Mouse (Mus musculus) kidney, embryonic 14.5 days (tissue): ENCODE measurements around the gene Fam129b. TPM values are rescaled to one million over a fixed set of nuclear protein-coding genes. Genes with fewer than 3 reads are reported as not detected.
A peak's percentile ranks its signal among the peaks of the same experiment; 100 is the strongest.

ENCODE experiments used
- ATAC-seq: fragments of 200-750 bp; cut with Nextera tagmentation; 2 replicates; pipeline ENCODE4 v1.8.0; 2017; ENCODE audit warnings: moderate number of reproducible peaks, mild to moderate bottlenecking, moderate TSS enrichment, moderate library complexity; ENCODE audit not compliant: low FRiP score, low TSS enrichment
- H3K27ac ChIP-seq: fragments of 300-500 bp; sonication (generic); 2 replicates; pipeline ENCODE4 v1.5.1; 2014; ENCODE audit warnings: low read depth, mild to moderate bottlenecking, low read length, moderate library complexity, mixed read lengths
- H3K27me3 ChIP-seq: fragments of 300-500 bp; sonication (generic); 2 replicates; pipeline ENCODE4 v1.6.1; 2014; ENCODE audit warnings: mild to moderate bottlenecking, low read length; ENCODE audit not compliant: control insufficient read depth, insufficient read depth
- H3K36me3 ChIP-seq: fragments of 300-500 bp; sonication (generic); 2 replicates; pipeline ENCODE4 v1.6.1; 2014; ENCODE audit warnings: low read length, mixed read lengths; ENCODE audit not compliant: control insufficient read depth, insufficient read depth
- H3K4me1 ChIP-seq: fragments of 300-500 bp; sonication (generic); 2 replicates; pipeline ENCODE4 v1.6.1; 2014; ENCODE audit warnings: low read length, mixed read lengths; ENCODE audit not compliant: control insufficient read depth, insufficient read depth
- H3K4me2 ChIP-seq: fragments of 300-500 bp; sonication (generic); replicated peaks from 2 replicates; pipeline ENCODE4 v1.6.1; 2014; ENCODE audit warnings: low read depth, mild to moderate bottlenecking, low read length
- H3K4me3 ChIP-seq: fragments of 300-500 bp; sonication (generic); 2 replicates; pipeline ENCODE4 v1.5.1; 2014; ENCODE audit warnings: mild to moderate bottlenecking, low read length
- H3K9ac ChIP-seq: fragments of 300-500 bp; sonication (generic); 2 replicates; pipeline ENCODE4 v1.6.1; 2014; ENCODE audit warnings: low read depth, mild to moderate bottlenecking, low read length, moderate library complexity
- H3K9me3 ChIP-seq: fragments of 300-500 bp; sonication (generic); 2 replicates; pipeline ENCODE4 v1.6.1; 2016; ENCODE audit warnings: low read length; ENCODE audit not compliant: control insufficient read depth
- WGBS: fragments of 180-500 bp; shearing (Covaris S2); extraction: QIAGEN DNeasy Blood & Tissue Kit; methylation state at CpG from one replicate; pipeline ENCODE4 v1.1.7; 2014; 5-methylcytosine and 5-hydroxymethylcytosine counted together
- polyA plus RNA-seq: library from polyadenylated mRNA; unstranded; fragments of >200 nt; fragmentation: Nextera tagmentation; extraction: Ambion mirVana; gene quantifications from 2 replicates; pipeline ENCODE4 v1.2.1, GENCODE M21; 2014

The Fam129b gene
- polyA plus RNA-seq, 1 experiment from 2014 or later: 19.9 TPM

- no peaks in the 10 kb centered on the region for H3K9me3 ChIP-seq
- H3K27me3 ChIP-seq: no peaks in the 10 kb centered on the region
- H3K4me2 ChIP-seq: peak overlapping the region; percentile 83
- under 1% methylated on average over 55 of the region's 55 CpGs for WGBS
- peak overlapping the region; percentile 97 for H3K27ac ChIP-seq
- ATAC-seq: peak; percentile 76
- peaks cover 21% of the 10 kb centered on the region; the same call in 1 of the 2 replicates for H3K4me1 ChIP-seq
- peak overlapping the region; percentile 78 for H3K9ac ChIP-seq
- peak overlapping the region; percentile 61 for H3K4me3 ChIP-seq
- H3K36me3 ChIP-seq: peaks cover 24% of the 10 kb centered on the region
These were observed 91.0 kb downstream of the Fam129b start for GRCm38 (mm10) chr2:32966689-32967631.

DNA sequence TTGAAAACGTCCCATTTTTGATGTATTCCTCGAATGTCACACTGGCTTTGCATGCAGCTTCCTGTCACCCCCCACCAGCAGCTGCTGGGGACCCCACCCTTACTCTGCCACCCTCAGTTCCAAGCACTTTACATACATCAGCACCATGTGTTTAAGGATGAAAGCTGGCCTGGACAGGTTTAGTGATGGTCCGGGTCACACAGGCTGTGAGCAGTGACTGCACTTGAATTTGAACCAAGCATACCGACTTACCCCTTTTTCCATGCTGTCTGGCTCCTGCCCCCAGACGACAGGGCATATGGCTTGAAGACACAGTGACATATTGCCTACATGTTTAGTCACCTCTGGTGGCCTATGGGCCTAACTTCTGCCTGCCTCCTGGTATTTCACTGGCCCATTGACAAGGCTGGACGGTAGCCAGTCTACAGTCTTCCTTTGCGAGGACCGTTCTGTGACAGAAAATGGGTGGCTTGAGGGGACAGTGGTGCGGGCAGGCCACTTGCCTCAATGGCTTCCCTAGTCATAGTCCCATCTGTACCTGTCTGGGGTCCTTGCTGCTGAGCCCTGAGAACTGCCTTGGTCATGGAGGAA is 92.2 kb downstream of the Fam129b start:
- Histone ChIP-seq H3K4me1 (peaks cover 21% of the 10 kb centered on the region; the same call in 1 of the 2 replicates), H3K27me3 (no peaks in the 10 kb centered on the region), H3K9me3 (no peaks in the 10 kb centered on the region), H3K36me3 (peaks cover 26% of the 10 kb centered on the region), H3K4me3 (no peak overlapping the region), H3K27ac (no peak overlapping the region), H3K4me2 (peak overlapping the region; percentile 83; the same call in 1 of the 2 replicates), H3K9ac (peak overlapping the region; percentile 78; the same call in 1 of the 2 replicates)
- ATAC-seq: no peak
- 86% methylated on average over 9 of the region's 9 CpGs for WGBS

- H3K27me3 ChIP-seq: no peaks in the 10 kb centered on the region
- peaks cover 24% of the 10 kb centered on the region for H3K36me3 ChIP-seq
- no peak overlapping the region for H3K4me3 ChIP-seq
- WGBS: 87% methylated on average over 8 of the region's 8 CpGs
- no peak overlapping the region for H3K9ac ChIP-seq
- H3K4me1 ChIP-seq: peaks cover 16% of the 10 kb centered on the region; the same call in 1 of the 2 replicates
- H3K9me3 ChIP-seq: no peaks in the 10 kb centered on the region
- no peak for ATAC-seq
- H3K27ac ChIP-seq: no peak overlapping the region
- H3K4me2 ChIP-seq: no peak overlapping the region
These were observed 93.4 kb downstream of the Fam129b start for GRCm38 (mm10) chr2:32969326-32969725.

DNA sequence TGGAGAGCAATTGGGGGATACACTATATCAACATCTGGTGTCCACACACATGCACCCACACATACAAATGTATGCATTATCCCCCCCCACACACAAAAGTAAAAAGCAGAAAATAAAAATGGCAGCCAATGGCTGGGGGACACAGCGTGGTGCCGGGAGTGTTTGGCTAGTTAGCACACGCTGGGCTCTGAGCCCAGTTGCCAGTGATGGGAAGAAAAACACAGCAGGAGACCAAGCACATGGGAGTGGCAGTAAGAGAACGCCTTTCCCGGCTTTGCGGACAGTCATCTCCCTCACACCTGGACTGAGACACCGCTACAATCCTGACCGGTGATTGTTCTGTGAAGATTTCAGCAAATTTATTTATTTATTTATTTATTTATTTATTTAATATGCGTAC is 95.3 kb downstream of the Fam129b start:
- H3K36me3 ChIP-seq: peaks cover 25% of the 10 kb centered on the region
- 57% methylated on average over 9 of the region's 9 CpGs for WGBS
- H3K9ac ChIP-seq: no peak overlapping the region
- H3K4me1 ChIP-seq: 0 out of 2 replicates have a peak, but pooled peaks cover 2% of the 10 kb centered on the region
- no peak for ATAC-seq
- H3K4me3 ChIP-seq: no peak overlapping the region
- no peaks in the 10 kb centered on the region for H3K27me3 ChIP-seq
- H3K9me3 ChIP-seq: no peaks in the 10 kb centered on the region
- no peak overlapping the region for H3K27ac ChIP-seq
- H3K4me2 ChIP-seq: no peak overlapping the region

DNA sequence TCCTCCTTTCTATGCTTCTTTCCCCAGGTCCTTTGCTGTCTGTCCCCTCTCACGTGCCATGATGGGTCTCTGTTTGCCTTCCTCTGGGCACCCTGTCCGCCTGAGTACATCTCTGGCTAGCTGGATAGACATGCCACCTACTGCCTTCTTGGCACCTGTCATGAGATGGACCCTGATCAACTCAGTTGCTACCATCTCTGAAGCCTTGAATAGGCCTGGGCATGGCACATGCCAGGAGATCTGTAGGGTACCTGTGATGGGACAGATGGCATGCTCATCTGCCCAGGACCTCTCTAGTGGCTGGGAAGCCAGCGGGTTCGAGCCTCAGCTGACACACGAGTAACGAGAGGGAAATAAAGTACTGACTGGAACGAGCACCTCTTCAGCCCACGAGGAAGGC is 98.3 kb downstream of the Fam129b start:
- no peak overlapping the region for H3K9ac ChIP-seq
- H3K9me3 ChIP-seq: no peaks in the 10 kb centered on the region
- H3K4me2 ChIP-seq: no peak overlapping the region
- no peaks in the 10 kb centered on the region for H3K4me1 ChIP-seq
- no peak for ATAC-seq
- peaks cover 25% of the 10 kb centered on the region for H3K36me3 ChIP-seq
- H3K4me3 ChIP-seq: no peak overlapping the region
- 89% methylated on average over 8 of the region's 8 CpGs for WGBS
- H3K27ac ChIP-seq: no peak overlapping the region
- no peaks in the 10 kb centered on the region for H3K27me3 ChIP-seq

Other genes with a start within 250 kb of the Fam129b start
- 34.1 and 55.9 TPM in 2 replicates for gene Eng, start 229.5 kb upstream of the Fam129b start, polyA plus RNA-seq
- 27.1 and 33.2 TPM in 2 replicates for gene Fpgs, start 172.0 kb upstream of the Fam129b start, polyA plus RNA-seq
- 105 and 106 TPM in 2 replicates for gene Cdk9, start 163.0 kb upstream of the Fam129b start, polyA plus RNA-seq
- gene Sh2d3c, start 155.1 kb upstream of the Fam129b start, polyA plus RNA-seq: 19.8 and 25.4 TPM in 2 replicates
- not detected in 2 replicates for gene 6330409D20Rik, start 135.1 kb upstream of the Fam129b start, polyA plus RNA-seq
- gene Tor2a, start 118.9 kb upstream of the Fam129b start, polyA plus RNA-seq: 75.6 and 76.8 TPM in 2 replicates
- 0.30 TPM in 1 of 2 replicates, not detected in the other for gene Ttc16, start 100.5 kb upstream of the Fam129b start, polyA plus RNA-seq
- 3.3 and 5.8 TPM in 2 replicates for gene Ptrh1, start 100.3 kb upstream of the Fam129b start, polyA plus RNA-seq
- gene Cfap157, start 91.7 kb upstream of the Fam129b start, polyA plus RNA-seq: 0.11 and 0.39 TPM in 2 replicates
- 11.2 and 16.2 TPM in 2 replicates for gene Stxbp1, start 28.9 kb upstream of the Fam129b start, polyA plus RNA-seq
- gene Rpl12, start 85.4 kb downstream of the Fam129b start, polyA plus RNA-seq: 249 and 308 TPM in 2 replicates
- 5.8 and 8.8 TPM in 2 replicates for gene Lrsam1, start 85.5 kb downstream of the Fam129b start, polyA plus RNA-seq
- 19.0 and 21.1 TPM in 2 replicates for gene Slc2a8, start 106.0 kb downstream of the Fam129b start, polyA plus RNA-seq